Mouse (Mus musculus): ENCODE measurements at regions not wholly inside any gene's neighbourhood (a gene's known extent, or its start where the extent isn't known, plus 50 kb on each side); places are given as distances from the start of the nearest gene placed in this dataset.

GRCm38 (mm10) chrX:68554031-68554430, 124.3 kb upstream of the Fmr1 start:
- TF ChIP-seq MAZ (IDR thresholded peaks at IDR 0.05; ENCODE audit: low read depth, low read length) (no peak), USF1 (IDR thresholded peaks at IDR 0.05; ENCODE audit: low read depth, low read length) (no peak)

All from CH12.LX (cell line).